Mouse (Mus musculus) liver, embryonic 14 days (tissue): ENCODE results near the gene Dgki. TPM values are rescaled to one million over a fixed set of nuclear protein-coding genes. Genes with fewer than 3 reads are reported as not detected.

ENCODE experiments used
- polyA plus RNA-seq: library from polyadenylated mRNA; depleted of rRNA; stranded (reverse); fragments of >200 nt; gene quantifications from 2 replicates; pipeline ENCODE4 v1.2.3, GENCODE M21; 2012; rRNA removed

The Dgki gene
- 0.01 and 0.07 TPM in 2 replicates for polyA plus RNA-seq

GRCm38 (mm10) chr6:37299562-37300390 is at the start of gene Dgki:
Dgki (minus strand) TSS chr6:37300184.

GRCm38 (mm10) chr6:36809747-36810285 is 490.2 kb downstream of the Dgki start, which contains the start of gene Ptn:
Ptn (minus strand) TSS chr6:36810220.

Other genes starting within 250 kb of the Dgki start
- 1.8 and 1.9 TPM in 2 replicates for gene Creb3l2, start 142.0 kb upstream of the Dgki start, polyA plus RNA-seq
- gene Akr1d1, start 230.0 kb upstream of the Dgki start, polyA plus RNA-seq = 1.6 and 1.8 TPM in 2 replicates